Mouse (Mus musculus) spleen, embryonic (tissue): ENCODE measurements around the gene Rnpepl1.
"Not testable (repeated sequence)": the region's sequence is repeated elsewhere in the genome, so short reads cannot be mapped to it uniquely, and the experiment has no call there.

Experiments
- CTCF ChIA-PET: fragments of 350-600 bp; sonication (Branson Sonifier 250); formaldehyde crosslinking; loops from one replicate; lab custom pipeline; 2022; lab: Charles Lee

Gene Rnpepl1

DNA sequence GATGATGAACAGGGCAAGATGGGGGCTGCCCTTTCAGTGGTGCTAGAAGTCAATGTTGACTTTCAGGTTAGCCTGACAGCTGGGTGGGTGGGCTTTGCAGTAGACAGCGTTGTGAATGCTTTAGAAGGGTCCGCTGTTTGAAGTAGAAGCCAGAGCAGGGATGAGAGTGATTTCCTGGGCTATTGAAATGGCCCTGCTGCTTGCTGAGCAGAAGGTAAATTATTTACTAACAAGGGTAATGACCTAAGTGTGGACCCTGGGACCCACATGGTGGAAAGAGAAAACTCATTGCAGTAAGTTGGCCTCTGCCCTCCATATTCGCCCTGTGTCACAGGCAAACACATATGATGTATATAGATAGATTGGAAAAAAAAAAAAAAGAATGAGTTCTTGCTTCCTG is 25.9 kb downstream of the Rnpepl1 start:
- CTCF ChIA-PET: no interaction called here

DNA sequence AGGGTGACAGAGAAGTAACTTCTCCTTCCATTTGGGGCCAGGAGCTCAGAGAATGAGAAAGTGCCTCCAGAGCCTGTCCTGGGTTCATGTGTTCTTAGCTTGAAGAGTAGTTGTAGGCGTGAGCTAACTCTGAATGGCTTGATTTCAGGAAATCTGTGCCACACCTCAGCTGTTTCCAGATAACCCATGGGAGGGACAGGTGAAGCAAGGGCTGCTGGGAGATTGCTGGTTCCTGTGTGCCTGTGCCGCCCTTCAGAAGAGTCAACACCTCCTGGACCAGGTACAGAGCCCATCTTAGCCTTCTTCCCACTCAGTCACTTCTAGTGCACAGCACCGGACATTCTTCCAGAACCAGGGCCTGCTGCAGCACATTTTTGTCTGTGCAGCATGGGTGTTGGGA is 27.2 kb downstream of the Rnpepl1 start:
- CTCF ChIA-PET: no interaction called here

DNA sequence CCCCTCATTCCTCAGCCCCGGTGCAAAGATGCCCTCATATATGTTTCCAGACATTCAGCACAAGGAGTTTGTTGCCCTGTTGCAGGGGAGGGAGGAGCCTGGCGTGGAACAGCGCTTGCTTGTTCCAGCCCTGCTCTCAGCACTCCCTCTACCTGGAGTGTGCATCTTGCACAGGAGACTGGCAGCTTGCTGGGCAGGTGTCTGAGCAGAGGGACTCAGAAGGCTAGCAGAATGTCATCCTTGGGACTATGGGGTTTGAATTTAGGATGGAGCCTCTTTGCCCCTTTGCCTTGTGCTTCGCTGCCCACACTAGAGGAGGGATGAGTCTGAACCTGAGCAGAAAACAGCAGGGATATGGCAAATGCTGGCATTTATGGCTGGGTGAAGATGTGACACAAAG is 29.2 kb downstream of the Rnpepl1 start:
- CTCF ChIA-PET: no interaction called here

DNA sequence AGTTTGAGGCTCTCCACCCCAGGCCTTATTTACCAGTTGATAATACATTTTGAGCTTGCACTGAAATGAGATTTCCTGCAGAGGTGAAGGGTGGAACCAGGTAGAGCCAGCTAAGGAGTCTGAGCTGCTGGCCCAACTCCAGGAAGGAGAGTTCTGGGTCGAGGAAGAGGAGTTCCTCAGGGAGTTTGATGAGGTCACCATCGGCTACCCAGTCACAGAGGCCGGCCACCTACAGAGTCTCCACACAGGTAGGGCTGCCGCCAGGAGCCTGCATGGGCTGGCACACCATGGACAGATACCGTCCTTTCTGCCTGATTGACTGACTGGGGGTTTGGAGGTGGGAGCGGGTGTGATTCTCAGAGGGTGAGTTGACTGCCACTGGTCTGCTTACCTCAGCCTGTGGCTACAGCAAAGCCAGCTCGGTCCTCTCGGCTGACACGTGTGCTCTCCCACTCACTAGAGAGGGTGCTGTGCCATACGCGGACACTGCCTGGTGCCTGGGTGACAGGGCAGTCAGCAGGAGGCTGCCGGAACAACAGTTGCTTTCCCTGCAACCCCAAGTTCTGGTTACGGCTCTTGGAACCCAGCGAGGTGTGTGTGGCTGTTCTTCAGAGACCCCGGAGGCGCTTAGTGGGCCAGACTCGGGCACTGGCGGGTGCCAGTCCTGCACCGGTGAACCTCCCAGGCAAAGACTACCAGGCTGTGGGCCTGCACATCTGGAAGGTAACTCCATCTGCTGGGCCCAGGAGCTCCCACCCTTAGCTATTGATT is 32.8 kb downstream of the Rnpepl1 start:
- CTCF ChIA-PET: no interaction called here

DNA sequence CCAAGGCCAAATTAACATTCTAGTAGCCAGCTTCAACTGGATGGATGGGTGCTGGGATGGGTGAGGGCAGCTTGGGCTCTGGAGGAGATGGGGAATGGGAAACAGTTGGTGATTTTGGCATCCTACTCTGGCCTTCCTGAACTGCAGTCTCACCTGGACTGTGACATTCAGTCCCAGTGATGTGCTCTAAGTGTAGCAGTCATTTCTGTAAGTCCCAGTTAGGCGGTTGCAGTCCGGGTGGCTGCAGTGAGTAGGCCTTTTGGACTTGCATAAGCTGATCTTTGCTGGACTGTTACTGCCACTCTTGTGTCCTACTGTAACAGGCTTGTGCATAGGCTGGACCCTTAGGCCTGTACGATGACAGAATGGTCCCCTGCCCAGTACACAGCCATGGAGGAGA is 37.4 kb downstream of the Rnpepl1 start:
- CTCF ChIA-PET: no interaction called here

DNA sequence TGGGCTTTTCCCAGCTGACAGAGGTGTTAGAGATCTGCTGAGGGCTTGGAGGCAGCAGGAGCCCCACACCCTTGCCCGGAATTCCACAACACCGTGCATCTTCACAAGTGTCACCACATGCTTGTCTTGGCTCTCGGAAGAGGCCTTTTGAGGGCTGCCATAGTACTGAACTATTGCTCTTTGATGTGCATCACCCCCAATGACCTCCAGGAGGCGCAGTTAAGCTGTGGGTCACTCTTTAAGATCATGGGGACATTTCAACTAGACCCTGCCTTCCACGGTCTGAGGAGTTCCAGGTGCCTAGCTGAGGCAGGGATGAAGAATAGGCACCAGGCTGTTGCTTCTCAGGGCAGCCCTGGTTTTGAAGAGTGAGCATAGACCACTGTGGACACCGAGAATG is 38.8 kb downstream of the Rnpepl1 start:
- CTCF ChIA-PET: no interaction called here

DNA sequence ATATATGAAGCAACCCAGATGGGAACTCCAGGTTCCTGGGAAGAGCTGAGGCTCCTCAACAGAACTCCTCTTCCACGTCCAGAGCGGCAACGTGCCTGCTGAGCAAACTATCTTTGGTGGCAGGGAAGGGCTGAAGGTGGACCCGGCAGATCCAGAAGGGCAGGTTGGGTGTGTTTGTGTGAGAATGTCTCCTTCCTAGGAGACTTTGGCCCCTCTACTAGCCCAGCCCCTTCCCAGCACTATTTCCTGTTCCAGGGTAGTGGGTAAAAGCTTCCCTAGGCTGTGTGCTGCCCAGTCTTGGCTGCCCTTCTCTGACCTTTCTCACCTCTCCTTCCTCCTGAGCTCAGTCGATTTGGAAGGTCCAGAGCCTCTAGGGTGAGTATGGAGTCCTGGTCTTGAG is 40.0 kb downstream of the Rnpepl1 start, which contains the start of gene Gpr35:
TSS of gene Gpr35 (plus strand) at position 259 of the 400 bp plus-strand sequence.
- CTCF ChIA-PET: no interaction called here

DNA sequence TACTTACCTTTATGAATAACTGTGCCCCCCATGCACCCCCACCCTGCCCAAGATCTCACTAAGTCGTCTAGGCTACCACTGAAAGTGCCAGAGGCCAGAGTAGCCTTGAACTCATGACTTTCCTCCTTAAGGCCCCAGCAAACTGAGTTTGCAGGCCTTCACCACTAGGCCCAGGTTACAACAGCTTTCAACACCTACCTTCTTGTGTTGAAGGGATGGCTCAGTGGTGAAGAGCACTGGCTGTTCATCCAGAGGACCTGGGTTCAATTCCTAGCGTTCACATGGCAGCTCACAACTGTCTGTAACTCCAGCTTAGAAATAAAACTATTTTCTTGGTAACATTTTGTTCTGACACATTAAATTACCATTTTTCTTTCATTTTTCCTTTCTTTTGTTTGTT is 43.1 kb downstream of the Rnpepl1 start:
- CTCF ChIA-PET: no interaction called here

DNA sequence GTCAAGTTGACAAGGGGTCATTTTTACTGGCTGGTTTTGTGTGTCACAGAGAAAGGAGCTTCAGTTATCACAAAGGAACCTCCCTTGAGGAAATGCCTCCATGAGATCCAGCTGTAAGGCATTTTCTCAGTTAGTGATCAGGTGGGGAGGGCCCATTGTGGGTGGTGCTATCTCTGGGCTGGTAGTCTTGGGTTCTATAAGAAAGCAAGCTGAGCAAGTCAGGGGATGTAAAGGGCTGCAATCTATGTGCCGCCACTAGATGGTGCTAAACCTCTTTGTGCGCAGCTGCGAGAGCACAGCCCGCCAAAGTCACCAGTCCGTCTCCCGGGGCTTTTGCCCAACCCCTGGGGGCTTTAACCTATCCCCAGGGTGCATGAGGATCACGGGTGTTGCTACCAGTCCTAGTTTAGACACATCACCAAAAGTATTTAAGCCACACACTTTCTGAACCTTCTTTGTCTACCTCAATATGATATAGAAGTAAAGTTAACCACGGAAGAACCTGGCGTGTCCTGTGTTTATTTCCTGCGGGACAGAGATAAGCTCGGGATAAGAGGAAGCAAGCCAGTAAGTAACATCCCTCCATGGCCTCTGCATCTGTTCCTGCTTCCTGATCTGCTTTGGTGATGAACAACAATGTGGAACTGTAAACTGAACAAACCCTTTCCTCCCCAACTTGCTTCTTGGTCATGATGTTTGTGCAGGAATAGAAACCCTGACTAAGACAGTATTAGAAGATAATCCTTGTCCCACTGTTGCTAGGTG is 46.2 kb downstream of the Rnpepl1 start:
- CTCF ChIA-PET: not testable (repeated sequence)

DNA sequence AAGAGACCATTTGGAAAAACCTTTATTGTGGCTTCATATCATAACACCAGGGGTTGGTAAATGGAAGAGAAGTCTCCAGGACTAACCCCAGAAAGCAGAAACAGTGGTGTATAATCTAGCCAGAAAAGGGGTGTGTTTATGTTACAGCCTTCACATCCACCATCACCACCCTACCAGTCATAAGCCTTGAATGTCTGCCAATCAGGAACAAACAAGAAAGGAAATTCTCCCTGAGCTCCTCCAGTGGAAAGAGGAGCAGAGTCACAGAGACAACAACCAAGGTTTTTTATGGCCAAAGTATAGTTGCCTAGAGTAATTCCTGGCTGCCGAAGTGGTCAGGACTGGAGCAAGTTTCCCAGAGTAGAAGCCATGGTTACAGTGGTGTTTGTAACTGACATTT is 48.4 kb downstream of the Rnpepl1 start:
- CTCF ChIA-PET: no interaction called here

DNA sequence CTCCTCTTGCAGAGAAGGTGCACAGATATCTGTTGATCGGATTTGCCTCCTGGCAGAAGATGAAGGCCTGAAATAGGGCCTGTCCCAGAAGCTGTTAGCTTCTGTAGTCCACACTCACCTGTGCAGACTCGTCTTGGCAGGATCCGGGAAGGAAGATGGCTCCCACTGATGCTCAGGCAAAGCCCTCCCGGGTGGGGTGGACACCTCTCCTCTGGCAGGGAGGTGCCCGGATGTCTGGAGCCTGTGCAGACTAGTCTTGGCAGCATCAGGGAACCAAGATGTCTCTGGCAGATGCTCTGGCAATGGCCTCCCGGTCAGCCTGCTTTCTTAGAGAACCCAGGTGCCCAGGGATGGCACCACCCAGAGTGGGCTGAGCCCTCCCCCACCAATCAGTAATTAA is 60.2 kb downstream of the Rnpepl1 start:
- CTCF ChIA-PET: not testable (repeated sequence)

DNA sequence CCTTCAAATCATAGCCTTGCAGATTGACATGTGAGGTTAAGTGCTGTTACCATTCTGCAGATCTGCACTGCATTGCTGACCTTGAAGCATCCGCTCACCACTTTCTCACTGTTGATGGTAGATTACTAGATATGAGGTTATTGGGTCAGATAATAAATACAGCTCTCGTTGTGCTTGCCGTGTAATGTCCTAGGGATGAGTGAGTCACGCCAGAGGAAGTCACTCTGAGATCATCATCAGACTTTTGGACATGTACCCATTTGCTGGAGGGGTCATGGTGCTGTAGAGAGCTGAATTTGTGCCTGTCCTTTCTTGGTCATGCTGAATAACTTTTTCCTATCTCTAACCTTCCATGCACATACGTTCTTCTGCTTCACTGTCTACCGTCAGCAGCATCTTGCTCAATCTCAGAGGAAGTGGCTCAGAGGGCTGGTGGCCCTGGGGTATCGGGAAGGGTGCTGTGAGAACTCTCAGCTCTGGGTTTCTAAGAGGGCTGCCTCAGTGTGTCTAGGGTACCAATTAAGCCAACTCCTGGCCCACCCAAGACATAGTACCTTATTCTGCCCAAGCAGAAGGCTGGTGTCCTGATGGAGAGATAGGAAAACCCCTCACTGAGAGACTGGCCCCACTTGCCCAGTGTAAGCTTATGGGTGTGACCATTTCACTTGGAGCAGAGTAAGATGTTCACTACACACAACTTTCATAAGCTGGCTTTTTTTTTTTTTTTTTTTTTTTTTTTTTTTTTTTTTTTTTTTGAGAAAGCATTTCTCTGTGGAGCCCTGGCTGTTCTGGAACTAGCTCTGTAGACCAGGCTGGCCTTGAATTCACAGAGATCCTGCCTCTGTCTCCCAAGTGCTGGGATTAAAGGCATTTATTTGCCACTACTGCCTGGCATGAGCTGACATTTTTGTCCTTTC is 61.6 kb downstream of the Rnpepl1 start:
- CTCF ChIA-PET: interaction anchor here (0.6 kb wide), 1 partner anchor 578 kb away, joined by 3 read pairs; no protein-coding TSS in a partner anchor

DNA sequence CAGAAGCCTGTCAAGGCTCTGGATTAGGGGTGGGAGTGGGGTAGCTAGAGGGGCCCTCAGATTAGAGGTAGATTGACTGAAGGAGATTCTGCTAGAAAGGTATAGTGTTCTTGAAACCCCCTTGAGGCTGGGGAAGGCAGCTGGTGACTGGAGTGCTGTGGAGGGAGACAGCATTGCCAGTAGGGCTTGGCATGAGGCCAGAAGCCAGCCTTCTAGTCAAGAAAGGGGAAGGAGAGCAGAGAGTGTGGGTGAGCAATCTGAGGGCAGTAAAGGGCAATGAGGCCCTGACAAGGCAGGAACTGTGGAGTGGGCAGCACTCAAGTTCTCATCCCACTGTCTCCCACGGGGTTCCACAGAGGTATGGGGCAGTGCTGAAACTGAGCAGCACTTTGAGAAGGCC is 62.3 kb downstream of the Rnpepl1 start:
- CTCF ChIA-PET: interaction anchor here (0.6 kb wide), 1 partner anchor 579 kb away, joined by 3 read pairs; no protein-coding TSS in a partner anchor
